Mouse (Mus musculus): ENCODE results near the gene Terb2. TPM values are rescaled to one million over a fixed set of nuclear protein-coding genes. Genes with fewer than 3 reads are reported as not detected.

Terb2 gene
- polyA plus RNA-seq, 1 experiment from 2014 or later: not detected

DNA sequence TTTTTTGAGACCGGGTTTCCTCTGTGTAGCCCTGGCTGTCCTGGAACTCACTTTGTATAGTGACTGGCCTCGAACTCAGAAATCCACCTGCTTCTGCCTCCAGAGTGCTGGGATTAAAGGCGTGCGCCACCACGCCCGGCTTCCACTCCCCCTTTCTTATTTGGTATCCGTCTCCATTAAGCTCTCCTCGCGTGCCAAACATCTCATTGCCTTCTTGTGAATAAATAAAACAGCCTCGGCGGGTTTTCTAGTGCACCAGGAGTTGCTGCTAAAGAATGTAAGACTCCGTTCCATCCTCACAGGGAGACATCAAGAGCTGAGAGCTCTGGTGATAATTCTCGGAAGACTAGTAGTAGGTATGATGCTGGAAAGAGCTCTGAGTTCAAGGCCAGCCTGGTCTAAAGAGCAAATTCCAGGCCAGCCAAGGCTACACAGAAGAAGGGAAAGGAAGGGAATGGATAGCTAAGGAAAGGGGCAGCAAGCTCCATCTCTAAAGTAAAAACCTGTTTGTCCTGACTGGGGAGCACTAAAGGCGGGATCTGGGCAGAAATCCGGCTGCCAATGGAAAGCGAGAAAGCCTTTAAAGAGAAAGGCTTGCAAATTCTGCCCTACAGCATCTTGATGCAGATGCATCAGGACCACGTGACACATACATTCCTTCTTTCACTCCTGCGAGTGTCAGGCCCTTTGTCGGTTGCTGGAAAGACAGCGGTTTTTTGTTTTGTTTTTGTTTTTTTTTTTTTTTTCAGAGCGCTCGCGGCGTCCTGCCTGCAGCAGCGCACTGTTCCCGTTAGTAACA lies 47.9 kb downstream of the Terb2 start:
- Histone ChIP-seq H3K4me3 (ENCODE audit: low read length) (peak overlapping the region; percentile 75), H3K4me2 (ENCODE audit: low read depth, low read length) (peak overlapping the region; percentile 88), H3K9ac (ENCODE audit: low read length) (peak overlapping the region; percentile 83), H3K27me3 (ENCODE audit: control insufficient read depth, insufficient read depth, low read length) (no peaks in the 10 kb centered on the region), H3K4me1 (ENCODE audit: control insufficient read depth, insufficient read depth, low read length) (peaks cover 8% of the 10 kb centered on the region), H3K9me3 (replicated peaks; ENCODE audit: control insufficient read depth, low read length) (no peaks in the 10 kb centered on the region), H3K36me3 (ENCODE audit: control insufficient read depth, insufficient read depth) (no peaks in the 10 kb centered on the region), H3K27ac (ENCODE audit: low read length) (peak overlapping the region; percentile 81)
- WGBS: 5% methylated on average over 26 of the region's 26 CpGs
- ATAC-seq (replicated peaks; ENCODE audit: extremely low read depth, insufficient read depth, low FRiP score): 0 out of 2 replicates have a peak, but pooled peaks have one; percentile 5

DNA sequence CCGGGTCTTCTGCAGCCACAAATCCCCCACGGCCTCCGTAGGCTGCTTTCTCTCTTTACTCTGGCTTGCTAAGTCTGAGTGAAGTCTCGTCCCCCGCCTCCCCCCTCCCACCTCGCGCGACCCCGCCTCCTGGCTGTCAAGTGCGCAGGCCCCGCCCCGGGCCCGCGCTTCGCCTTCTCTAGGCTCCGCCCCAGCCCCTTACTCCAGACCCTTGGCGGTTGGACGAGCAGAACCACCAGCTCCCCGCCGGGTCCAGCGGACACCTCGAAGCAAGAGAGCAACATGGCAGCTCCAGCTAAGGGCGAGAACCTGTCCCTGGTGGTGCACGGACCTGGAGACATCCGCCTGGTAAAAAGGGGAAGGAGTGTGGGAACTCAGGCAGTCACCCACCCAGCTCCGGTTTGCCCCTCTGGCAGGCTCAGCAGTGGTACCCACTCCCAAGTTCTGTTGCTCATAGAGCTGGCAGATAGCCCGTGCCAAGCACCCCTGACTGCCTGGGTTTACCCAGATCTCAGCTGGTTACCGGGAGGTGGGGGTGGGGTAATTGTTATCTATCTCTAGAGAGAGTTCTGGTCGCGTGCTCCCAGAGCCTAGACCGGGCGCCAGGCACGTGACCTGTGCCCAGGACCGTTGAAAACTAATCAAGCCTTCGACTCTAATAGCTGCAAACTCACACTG lies 48.7 kb downstream of the Terb2 start, which contains the start of gene Sord:
Gene Sord, plus strand, starts transcription at position 139 of the 678 bp plus-strand sequence.
- WGBS: under 1% methylated on average over 35 of the region's 35 CpGs
- peak within 1 kb of the TSS; percentile 81 for H3K27ac ChIP-seq (ENCODE audit: low read length)

DNA sequence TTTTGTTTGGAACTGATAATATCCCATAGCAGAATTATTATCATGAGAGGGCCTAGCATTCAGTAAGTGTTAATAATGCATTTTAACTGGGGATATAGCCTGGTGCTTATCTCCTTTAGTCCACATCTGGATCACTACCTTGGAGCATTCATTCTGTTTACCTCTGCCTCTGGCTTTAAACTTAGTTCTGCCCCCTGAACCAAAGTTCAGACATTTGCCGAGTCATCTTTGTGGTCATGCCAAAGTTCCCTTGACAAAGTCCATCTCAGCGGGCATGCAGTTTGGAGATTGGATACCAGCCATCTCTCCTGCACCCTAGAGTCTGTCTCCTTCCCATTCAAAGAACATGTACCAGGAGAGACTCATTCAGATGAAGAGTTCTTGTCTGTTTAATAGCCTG lies 49.4 kb downstream of the Terb2 start:
- Histone ChIP-seq H3K27ac (ENCODE audit: low read length) (peak overlapping the region; percentile 81), H3K27me3 (ENCODE audit: control insufficient read depth, insufficient read depth, low read length) (no peaks in the 10 kb centered on the region), H3K9me3 (replicated peaks; ENCODE audit: control insufficient read depth, low read length) (no peaks in the 10 kb centered on the region), H3K4me3 (ENCODE audit: low read length) (peak overlapping the region; percentile 75), H3K36me3 (ENCODE audit: control insufficient read depth, insufficient read depth) (no peaks in the 10 kb centered on the region), H3K4me1 (ENCODE audit: control insufficient read depth, insufficient read depth, low read length) (peaks cover 8% of the 10 kb centered on the region), H3K9ac (ENCODE audit: low read length) (peak overlapping the region; percentile 83; the same call in 1 of the 2 replicates), H3K4me2 (ENCODE audit: low read depth, low read length) (peak overlapping the region; percentile 88)
- WGBS: 68% methylated on average over 2 of the region's 2 CpGs
- ATAC-seq (replicated peaks; ENCODE audit: extremely low read depth, insufficient read depth, low FRiP score): no peak

More for the DNA sequence above, 48.7 kb downstream of the Terb2 start, which contains the start of gene Sord:
- ATAC-seq (replicated peaks; ENCODE audit: extremely low read depth, insufficient read depth, low FRiP score): peak; percentile 95
- Histone ChIP-seq H3K4me2 (ENCODE audit: low read depth, low read length) (peak within 1 kb of the TSS; percentile 88), H3K9me3 (replicated peaks; ENCODE audit: control insufficient read depth, low read length) (no peaks in the 10 kb centered on the region), H3K9ac (ENCODE audit: low read length) (peak within 1 kb of the TSS; percentile 83), H3K36me3 (ENCODE audit: control insufficient read depth, insufficient read depth) (no peaks in the 10 kb centered on the region), H3K4me1 (ENCODE audit: control insufficient read depth, insufficient read depth, low read length) (peaks cover 8% of the 10 kb centered on the region), H3K4me3 (ENCODE audit: low read length) (peak within 1 kb of the TSS; percentile 75), H3K27me3 (ENCODE audit: control insufficient read depth, insufficient read depth, low read length) (no peaks in the 10 kb centered on the region)

DNA sequence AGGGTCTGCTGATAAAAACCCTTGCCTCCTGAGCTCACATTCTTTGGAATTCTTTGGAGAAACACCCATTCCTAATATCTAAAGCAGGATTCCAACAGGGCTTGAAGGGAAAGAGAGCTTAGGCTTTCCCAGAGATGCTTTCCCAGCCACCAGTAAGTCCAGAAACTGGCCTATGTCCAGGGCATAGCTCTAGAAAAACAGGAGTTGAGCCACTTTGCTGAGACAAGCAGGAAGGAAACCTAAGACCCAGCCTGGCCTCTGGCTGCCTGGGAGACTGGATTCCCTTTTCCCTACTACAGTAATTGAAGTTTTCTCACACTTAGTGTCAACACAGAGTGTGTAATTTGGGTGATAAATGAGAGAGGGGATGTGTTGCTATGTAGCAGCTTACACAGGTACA lies 50.2 kb downstream of the Terb2 start:
- no peaks in the 10 kb centered on the region for H3K9me3 ChIP-seq (replicated peaks; ENCODE audit: control insufficient read depth, low read length)
- H3K36me3 ChIP-seq (ENCODE audit: control insufficient read depth, insufficient read depth): no peaks in the 10 kb centered on the region
- no peak for ATAC-seq (replicated peaks; ENCODE audit: extremely low read depth, insufficient read depth, low FRiP score)
- no peak overlapping the region for H3K27ac ChIP-seq (ENCODE audit: low read length)
- peaks cover 8% of the 10 kb centered on the region for H3K4me1 ChIP-seq (ENCODE audit: control insufficient read depth, insufficient read depth, low read length)
- H3K4me3 ChIP-seq (ENCODE audit: low read length): no peak overlapping the region
- no peak overlapping the region for H3K9ac ChIP-seq (ENCODE audit: low read length)
- no peaks in the 10 kb centered on the region for H3K27me3 ChIP-seq (ENCODE audit: control insufficient read depth, insufficient read depth, low read length)
- no peak overlapping the region for H3K4me2 ChIP-seq (ENCODE audit: low read depth, low read length)

DNA sequence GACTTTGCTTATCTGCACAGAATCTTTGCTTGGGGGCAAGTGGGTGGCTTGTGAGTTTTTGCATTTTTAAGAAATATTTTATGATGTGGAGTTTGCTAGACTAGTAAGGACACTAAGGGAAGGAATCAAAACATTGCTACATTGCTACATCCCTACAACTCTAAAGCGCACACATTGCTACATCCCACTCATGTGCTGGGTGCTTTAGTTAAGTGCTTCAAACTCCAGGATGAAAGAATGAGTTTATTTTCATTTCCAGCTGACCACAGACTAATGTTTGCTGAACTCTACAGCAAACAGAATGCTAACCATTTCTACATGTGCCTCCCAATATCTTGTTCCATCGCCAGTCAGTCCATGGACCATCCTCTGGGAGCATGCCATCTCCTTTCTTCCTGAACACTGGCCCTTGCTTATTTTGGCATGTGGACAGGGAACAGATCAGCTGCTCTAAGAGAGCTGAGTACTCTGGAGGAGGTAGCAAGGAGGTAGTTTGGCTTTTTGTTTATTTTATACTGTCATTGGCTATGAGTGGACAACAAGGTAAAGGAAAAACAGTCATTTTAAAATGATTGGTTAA lies 51.9 kb downstream of the Terb2 start:
- Histone ChIP-seq H3K4me3 (ENCODE audit: low read length) (no peak overlapping the region), H3K9ac (ENCODE audit: low read length) (no peak overlapping the region), H3K4me2 (ENCODE audit: low read depth, low read length) (no peak overlapping the region), H3K36me3 (ENCODE audit: control insufficient read depth, insufficient read depth) (no peaks in the 10 kb centered on the region), H3K27me3 (ENCODE audit: control insufficient read depth, insufficient read depth, low read length) (no peaks in the 10 kb centered on the region), H3K27ac (ENCODE audit: low read length) (no peak overlapping the region), H3K4me1 (ENCODE audit: control insufficient read depth, insufficient read depth, low read length) (peaks cover 8% of the 10 kb centered on the region), H3K9me3 (replicated peaks; ENCODE audit: control insufficient read depth, low read length) (no peaks in the 10 kb centered on the region)
- ATAC-seq (replicated peaks; ENCODE audit: extremely low read depth, insufficient read depth, low FRiP score): no peak
- 81% methylated on average over 2 of the region's 2 CpGs for WGBS

DNA sequence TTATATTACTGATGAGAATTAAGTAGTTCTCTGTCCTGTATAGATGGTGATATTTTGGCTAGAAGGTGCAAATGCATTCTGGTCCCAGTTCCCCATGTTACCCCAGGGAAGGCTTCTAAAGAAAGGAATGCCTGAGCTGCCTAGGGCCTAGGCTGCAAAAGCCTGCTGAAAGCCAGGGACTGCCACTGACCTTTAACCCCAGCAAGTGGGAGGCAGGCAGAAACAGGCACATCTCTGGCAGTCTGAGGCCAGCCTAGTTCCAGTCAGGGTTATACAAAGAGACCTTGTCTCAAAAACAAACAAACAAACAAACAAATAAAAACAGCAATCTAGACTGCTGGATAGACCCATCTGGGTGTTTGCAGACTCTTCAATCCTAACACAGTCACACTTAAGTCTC lies 54.7 kb downstream of the Terb2 start:
- no peaks in the 10 kb centered on the region for H3K9me3 ChIP-seq (replicated peaks; ENCODE audit: control insufficient read depth, low read length)
- no peak overlapping the region for H3K4me2 ChIP-seq (ENCODE audit: low read depth, low read length)
- H3K27me3 ChIP-seq (ENCODE audit: control insufficient read depth, insufficient read depth, low read length): no peaks in the 10 kb centered on the region
- ATAC-seq (replicated peaks; ENCODE audit: extremely low read depth, insufficient read depth, low FRiP score): no peak
- no peak overlapping the region for H3K4me3 ChIP-seq (ENCODE audit: low read length)
- no peak overlapping the region for H3K9ac ChIP-seq (ENCODE audit: low read length)
- H3K36me3 ChIP-seq (ENCODE audit: control insufficient read depth, insufficient read depth): no peaks in the 10 kb centered on the region
- H3K4me1 ChIP-seq (ENCODE audit: control insufficient read depth, insufficient read depth, low read length): peaks cover 4% of the 10 kb centered on the region; the same call in 1 of the 2 replicates
- H3K27ac ChIP-seq (ENCODE audit: low read length): no peak overlapping the region

DNA sequence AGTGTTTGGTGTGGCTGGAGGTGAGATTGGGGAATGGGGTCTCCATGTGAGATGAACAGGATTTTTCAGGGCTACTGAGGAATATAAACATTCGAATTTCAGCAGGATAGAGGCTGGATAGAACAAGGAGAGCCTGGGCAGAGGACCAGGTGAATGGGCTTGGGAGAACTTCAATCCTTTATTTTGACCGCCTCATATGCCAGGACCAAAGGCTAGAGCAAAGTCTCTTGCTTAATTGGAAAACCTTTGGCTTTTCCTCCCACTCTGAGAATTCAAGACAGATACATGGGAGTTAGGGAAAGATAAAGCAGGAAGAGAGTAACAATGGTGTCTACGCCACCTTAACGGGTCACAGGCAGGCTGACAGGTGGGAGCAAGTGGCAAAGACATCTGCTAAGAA lies 55.2 kb downstream of the Terb2 start:
- ATAC-seq (replicated peaks; ENCODE audit: extremely low read depth, insufficient read depth, low FRiP score): no peak
- Histone ChIP-seq H3K9ac (ENCODE audit: low read length) (no peak overlapping the region), H3K4me2 (ENCODE audit: low read depth, low read length) (no peak overlapping the region), H3K9me3 (replicated peaks; ENCODE audit: control insufficient read depth, low read length) (no peaks in the 10 kb centered on the region), H3K4me1 (ENCODE audit: control insufficient read depth, insufficient read depth, low read length) (peaks cover 4% of the 10 kb centered on the region; the same call in 1 of the 2 replicates), H3K36me3 (ENCODE audit: control insufficient read depth, insufficient read depth) (no peaks in the 10 kb centered on the region), H3K27me3 (ENCODE audit: control insufficient read depth, insufficient read depth, low read length) (no peaks in the 10 kb centered on the region), H3K27ac (ENCODE audit: low read length) (no peak overlapping the region), H3K4me3 (ENCODE audit: low read length) (no peak overlapping the region)
- 81% methylated on average over 4 of the region's 4 CpGs for WGBS

DNA sequence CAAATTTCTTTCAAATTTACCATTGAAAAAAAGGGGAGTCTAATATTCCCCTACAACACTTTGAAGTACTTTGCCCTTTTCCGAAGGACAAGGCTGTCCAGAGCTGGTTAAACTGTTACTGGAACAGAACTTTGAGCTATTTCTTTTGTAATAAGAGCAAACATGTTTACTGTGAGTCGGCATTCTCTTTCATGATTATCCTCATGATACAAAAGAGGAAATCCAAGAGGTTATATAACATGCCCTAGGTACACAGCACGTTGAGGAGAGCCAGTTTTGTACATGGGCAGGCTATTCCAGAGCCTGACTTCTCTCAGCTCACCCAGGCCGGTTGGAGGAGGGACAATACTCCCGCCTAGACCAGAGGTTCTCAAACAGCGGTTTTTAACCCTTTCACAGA lies 55.9 kb downstream of the Terb2 start:
- Histone ChIP-seq H3K27me3 (ENCODE audit: control insufficient read depth, insufficient read depth, low read length) (no peaks in the 10 kb centered on the region), H3K4me3 (ENCODE audit: low read length) (no peak overlapping the region), H3K9me3 (replicated peaks; ENCODE audit: control insufficient read depth, low read length) (no peaks in the 10 kb centered on the region), H3K4me1 (ENCODE audit: control insufficient read depth, insufficient read depth, low read length) (0 out of 2 replicates have a peak, but pooled peaks cover 2% of the 10 kb centered on the region), H3K9ac (ENCODE audit: low read length) (no peak overlapping the region), H3K4me2 (ENCODE audit: low read depth, low read length) (no peak overlapping the region), H3K27ac (ENCODE audit: low read length) (no peak overlapping the region), H3K36me3 (ENCODE audit: control insufficient read depth, insufficient read depth) (no peaks in the 10 kb centered on the region)
- ATAC-seq (replicated peaks; ENCODE audit: extremely low read depth, insufficient read depth, low FRiP score): no peak
- WGBS: 57% methylated on average over 6 of the region's 6 CpGs

Data from heart, embryonic 16.5 days (tissue).